Comparison of ENCODE assay signal across 19 mouse cellular contexts in genomic region chr10:69569740-69570139, GRCm38 (mm10).
DNase-seq lines count a peak whose midpoint lies in the region; ATAC-seq and TF ChIP-seq lines count a peak whose summit lies in the region.
"Had no signal": no experiment of that assay in that cellular context is flagged by ENCODE, and none has a peak within 500 bp of the region (broad histone marks: within the 10 kb centered on the region; RNA-seq: fewer than 3 reads in every experiment).

No protein-coding gene starts in this region.

- H3K4me2 ChIP-seq in hindbrain, embryonic 13.5 days: no peak overlapping the region
- no peak overlapping the region for H3K4me2 ChIP-seq in hindbrain, embryonic 16.5 days (ENCODE audit: low read length)
- no peak overlapping the region for H3K4me2 ChIP-seq in heart, embryonic 16.5 days (ENCODE audit: low read depth, low read length)
- H3K4me2 ChIP-seq: embryonic facial prominence, embryonic 13.5 days; hindbrain, embryonic 15.5 days; limb, embryonic 15.5 days; liver, embryonic 15.5 days had no signal

- TF ChIP-seq CTCF in C2C12 (IDR thresholded peaks at IDR 0.05; ENCODE audit: control insufficient read depth, insufficient read depth, insufficient read length): no peak

- no peak overlapping the region for H3K4me3 ChIP-seq in hindbrain, embryonic 13.5 days
- H3K4me3 ChIP-seq in hindbrain, embryonic 16.5 days (ENCODE audit: low read length): no peak overlapping the region
- no peak overlapping the region for H3K4me3 ChIP-seq in C2C12 (ENCODE audit: insufficient read depth, poor library complexity, severe bottlenecking)
- no peak overlapping the region for H3K4me3 ChIP-seq in heart, embryonic 16.5 days (ENCODE audit: low read length)
- H3K4me3 ChIP-seq: embryonic facial prominence, embryonic 13.5 days; hindbrain, embryonic 15.5 days; limb, embryonic 15.5 days; liver, embryonic 15.5 days; midbrain, embryonic 10.5 days had no signal

- no peak overlapping the region for H3K9ac ChIP-seq in hindbrain, embryonic 13.5 days
- H3K9ac ChIP-seq in hindbrain, embryonic 16.5 days (ENCODE audit: low read depth, low read length): no peak overlapping the region
- peak overlapping the region; percentile 5; the same call in 1 of the 2 replicates for H3K9ac ChIP-seq in heart, embryonic 16.5 days (ENCODE audit: low read length)
- H3K9ac ChIP-seq: embryonic facial prominence, embryonic 13.5 days; hindbrain, embryonic 15.5 days; limb, embryonic 15.5 days; liver, embryonic 15.5 days had no signal

- H3K36me3 ChIP-seq in hindbrain, embryonic 13.5 days: no peaks in the 10 kb centered on the region
- H3K36me3 ChIP-seq in hindbrain, embryonic 16.5 days (ENCODE audit: control insufficient read depth, insufficient read depth, low read length): no peaks in the 10 kb centered on the region
- no peaks in the 10 kb centered on the region for H3K36me3 ChIP-seq in C2C12 (ENCODE audit: control insufficient read depth, insufficient read depth)
- H3K36me3 ChIP-seq in heart, embryonic 16.5 days (ENCODE audit: control insufficient read depth, insufficient read depth): no peaks in the 10 kb centered on the region
- H3K36me3 ChIP-seq: embryonic facial prominence, embryonic 13.5 days; hindbrain, embryonic 15.5 days; limb, embryonic 15.5 days; liver, embryonic 15.5 days; midbrain, embryonic 10.5 days had no signal

- H3K79me3 ChIP-seq in C2C12 (ENCODE audit: low read depth): no peaks in the 10 kb centered on the region

- 0 out of 2 replicates have a peak overlapping the region, but pooled peaks have one; percentile 18 for H3K27ac ChIP-seq in hindbrain, embryonic 13.5 days
- no peak overlapping the region for H3K27ac ChIP-seq in hindbrain, embryonic 16.5 days (ENCODE audit: low read depth, low read length)
- H3K27ac ChIP-seq in heart, embryonic 16.5 days (ENCODE audit: low read length): peak overlapping the region; percentile 12
- H3K27ac ChIP-seq: embryonic facial prominence, embryonic 13.5 days; hindbrain, embryonic 15.5 days; limb, embryonic 15.5 days; liver, embryonic 15.5 days; macrophage; midbrain, embryonic 10.5 days had no signal

- H3K79me2 ChIP-seq in C2C12 (ENCODE audit: control insufficient read depth, insufficient read depth): no peaks in the 10 kb centered on the region

- intact Hi-C loops in heart, postnatal 36 days (cut with DNase I): loop anchor here (5.0 kb wide), 1 partner anchor 37 kb away; no protein-coding TSS in a partner anchor

- no peak overlapping the region for H3ac ChIP-seq in C2C12 (ENCODE audit: control insufficient read depth, insufficient read length, low read depth)

- no peak for ATAC-seq in hindbrain, embryonic 13.5 days (ENCODE audit: low FRiP score)
- no peak for ATAC-seq in hindbrain, embryonic 16.5 days
- no peak for ATAC-seq in heart, embryonic 16.5 days (replicated peaks; ENCODE audit: extremely low read depth, insufficient read depth, low FRiP score)
- ATAC-seq: forebrain, embryonic 14.5 days had no signal

- H3K9me3 ChIP-seq in hindbrain, embryonic 13.5 days: no peaks in the 10 kb centered on the region
- H3K9me3 ChIP-seq in hindbrain, embryonic 16.5 days (ENCODE audit: control insufficient read depth, low read length): no peaks in the 10 kb centered on the region
- H3K9me3 ChIP-seq in heart, embryonic 16.5 days (replicated peaks; ENCODE audit: control insufficient read depth, low read length): no peaks in the 10 kb centered on the region
- H3K9me3 ChIP-seq: embryonic facial prominence, embryonic 13.5 days; hindbrain, embryonic 15.5 days; limb, embryonic 15.5 days; liver, embryonic 15.5 days; midbrain, embryonic 10.5 days had no signal

- WGBS in hindbrain, embryonic 13.5 days: 67% methylated on average over 8 of the region's 8 CpGs
- 64% methylated on average over 8 of the region's 8 CpGs for WGBS in hindbrain, embryonic 16.5 days
- 36% methylated on average over 8 of the region's 8 CpGs for WGBS in heart, embryonic 16.5 days

- DNase-seq in heart, adult 11 months: peak; percentile 25
- DNase-seq in heart, postnatal 36 days: no peak
- no peak for DNase-seq in ovary, postnatal 14 days (ENCODE audit: low spot score)
- DNase-seq: adrenal gland, adult 2 months; cerebellum, adult 9-10 months; kidney, adult 11 months; layer of hippocampus, postnatal 36 days; retina, postnatal 1 day had no signal

- H3K4me1 ChIP-seq in hindbrain, embryonic 13.5 days (replicated peaks): peaks cover 76% of the 10 kb centered on the region
- H3K4me1 ChIP-seq in hindbrain, embryonic 16.5 days (ENCODE audit: control insufficient read depth, insufficient read depth, low read depth, low read length): peaks cover 34% of the 10 kb centered on the region
- peaks cover 46% of the 10 kb centered on the region for H3K4me1 ChIP-seq in heart, embryonic 16.5 days (ENCODE audit: control insufficient read depth, insufficient read depth, low read length)
- H3K4me1 ChIP-seq: liver, embryonic 15.5 days had no signal

- no peaks in the 10 kb centered on the region for H3K27me3 ChIP-seq in hindbrain, embryonic 13.5 days
- no peaks in the 10 kb centered on the region for H3K27me3 ChIP-seq in hindbrain, embryonic 16.5 days (replicated peaks; ENCODE audit: control insufficient read depth, insufficient read depth, low read length)
- no peaks in the 10 kb centered on the region for H3K27me3 ChIP-seq in C2C12 (ENCODE audit: control insufficient read depth, insufficient read depth, insufficient read length)
- no peaks in the 10 kb centered on the region for H3K27me3 ChIP-seq in heart, embryonic 16.5 days (ENCODE audit: control insufficient read depth, insufficient read depth, low read length)
- H3K27me3 ChIP-seq: hindbrain, embryonic 15.5 days had no signal

TF ChIP-seq in C2C12, 6 proteins besides CTCF, POLR2A, EP300 and RAD21:
- TF ChIP-seq USF1 (IDR thresholded peaks at IDR 0.05; ENCODE audit: low read depth): peak; percentile 63
- no peak for TF ChIP-seq FOSL1 (IDR thresholded peaks at IDR 0.05; ENCODE audit: insufficient read depth, low read length, poor library complexity, severe bottlenecking)
- no peak for TF ChIP-seq CEBPB (IDR thresholded peaks at IDR 0.05; ENCODE audit: low read depth)
- TF ChIP-seq MAX (IDR thresholded peaks at IDR 0.05): no peak
- no peak for TF ChIP-seq MYOG (IDR thresholded peaks at IDR 0.05; ENCODE audit: control insufficient read depth, extremely low read depth, insufficient read length)
